Mouse (Mus musculus) adrenal gland, adult (tissue): Measurements from ENCODE around the gene Btbd35f1.
"Not testable (repeated sequence)": the region's sequence is repeated elsewhere in the genome, so short reads cannot be mapped to it uniquely, and the experiment has no call there.

Experiments
- DNase-seq, 2 experiments: peaks; one replicate each; pipeline ENCODE4 v3.0.0; 2022 to 2023; ENCODE audit warnings: low spot score in 1 of 2; ENCODE audit not compliant: inconsistent age in 2 of 2

The Btbd35f1 gene

DNA sequence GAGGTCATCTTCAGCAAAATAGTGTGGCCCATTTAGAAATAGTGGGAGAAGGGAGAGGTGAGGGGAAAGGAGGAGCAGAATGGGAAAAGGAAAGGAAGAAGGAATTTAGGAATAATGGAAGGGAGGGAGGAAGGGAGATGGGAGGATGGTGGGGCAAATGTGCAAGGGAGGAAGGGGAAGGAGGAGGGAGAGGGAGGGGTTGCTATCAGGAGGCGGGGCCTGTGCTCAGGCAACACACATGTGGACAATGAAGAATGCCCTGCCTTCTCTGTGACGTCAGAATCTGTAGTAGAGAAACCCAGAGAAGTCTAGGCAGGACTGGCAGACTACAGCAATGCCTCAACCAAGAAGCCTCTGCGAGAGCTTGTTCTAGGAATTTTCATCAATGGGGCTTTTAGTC, at the start of gene Btbd35f1:
Gene Btbd35f1, plus strand, starts transcription at position 301 of the 400 bp plus-strand sequence.
- not testable (repeated sequence) for DNase-seq

DNA sequence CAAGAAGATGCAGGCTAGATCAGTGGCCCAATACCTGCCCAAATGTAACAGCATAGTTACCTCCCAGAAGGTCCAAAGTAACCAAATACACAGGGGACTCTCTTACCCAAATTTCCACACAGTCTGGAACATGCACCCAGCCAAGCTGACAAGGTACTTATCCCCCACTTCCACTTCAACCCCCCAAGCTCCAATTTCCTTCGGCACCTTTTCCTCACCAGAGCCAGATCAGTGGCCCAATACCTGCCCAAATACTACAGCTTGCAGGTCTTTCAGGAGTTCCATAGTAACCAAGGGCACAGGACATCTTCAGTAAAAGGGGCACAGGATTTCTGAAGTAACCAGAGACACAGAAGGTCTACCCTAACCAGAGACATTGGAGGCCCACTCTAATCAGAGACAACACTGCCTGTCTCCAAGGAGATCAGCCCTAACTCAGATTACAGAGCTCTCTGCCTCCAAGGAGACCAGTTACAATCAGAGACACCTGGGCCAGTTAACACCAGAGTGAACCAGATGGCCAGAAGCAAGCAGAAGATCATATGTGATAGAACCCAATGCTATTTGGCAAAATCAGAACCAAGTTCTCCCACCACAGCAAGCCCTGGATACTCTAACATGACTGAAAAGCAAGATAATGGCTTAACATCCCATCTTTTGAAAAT, 31.2 kb downstream of the Btbd35f1 start:
- peak in 1 of 2 experiments; percentile 20 for DNase-seq

DNA sequence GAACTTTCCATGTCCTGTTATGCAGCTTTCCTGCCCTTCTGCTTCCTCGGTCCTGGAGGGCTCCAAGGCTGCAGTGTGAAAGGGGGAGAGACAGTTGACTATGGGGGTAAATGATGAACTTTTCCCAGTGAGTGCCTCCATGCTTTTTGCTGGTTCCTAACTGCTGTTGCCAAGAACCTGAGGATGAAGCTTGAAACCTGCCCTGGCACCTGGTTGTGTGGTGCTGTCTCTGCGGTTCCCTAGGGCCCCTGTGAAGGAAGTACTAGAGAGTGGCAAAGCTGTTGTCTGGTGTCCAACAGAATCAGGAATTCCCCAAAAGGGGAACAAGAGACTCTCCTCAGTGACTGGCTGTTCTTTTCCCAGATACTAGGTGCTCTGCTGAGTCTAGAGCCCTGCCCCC, 41.2 kb downstream of the Btbd35f1 start:
- DNase-seq, result peak in 1 of 2 experiments; percentile 22

DNA sequence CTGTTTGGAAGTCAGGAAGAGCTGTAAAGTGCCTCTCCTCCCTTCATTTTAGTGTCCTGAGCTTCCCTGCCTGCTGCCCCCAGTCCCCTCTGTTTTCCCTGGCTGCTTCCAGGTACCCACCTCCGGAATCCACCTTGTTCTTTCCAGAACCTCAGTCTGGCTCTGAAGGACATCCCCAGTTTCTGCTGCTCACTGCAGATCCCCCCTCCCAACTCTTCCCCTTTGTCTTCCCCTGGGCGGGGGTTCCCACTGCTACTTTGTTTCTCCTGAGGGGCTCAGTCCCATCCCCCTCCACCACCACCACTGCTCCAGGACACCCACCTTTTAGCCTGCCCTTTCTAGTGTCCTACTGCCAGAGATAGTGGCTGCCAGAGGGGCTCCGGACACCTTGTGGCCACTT, 41.6 kb downstream of the Btbd35f1 start:
- peak in 1 of 2 experiments; percentile 22 for DNase-seq
